Mouse (Mus musculus): ENCODE measurements around the gene Sash1. TPM values are rescaled to one million over a fixed set of nuclear protein-coding genes. Genes with fewer than 3 reads are reported as not detected.

The Sash1 gene
- polyA plus RNA-seq, 1 experiment: 1.9 TPM

DNA sequence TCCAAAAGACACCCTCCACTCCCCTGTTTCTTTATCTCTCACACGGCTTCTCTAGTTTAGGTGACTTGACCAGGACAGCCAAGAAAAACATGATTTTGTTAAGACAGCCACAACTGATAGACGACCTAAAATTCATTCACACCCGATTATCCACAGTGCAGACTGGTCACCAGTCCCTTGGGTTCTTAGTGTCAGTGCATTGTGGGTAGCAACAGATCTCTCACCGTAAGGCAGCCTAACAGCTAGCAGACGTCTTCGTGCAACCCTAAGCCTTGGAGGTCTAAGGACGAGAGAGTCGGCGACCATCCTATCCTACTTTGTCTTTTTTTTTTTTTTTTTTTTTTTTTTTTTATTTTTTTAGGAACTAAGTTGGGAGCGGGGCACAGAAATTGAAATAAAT, 34.2 kb downstream of the Sash1 start:
- H3K36me3 ChIP-seq (ENCODE audit: control insufficient read depth, insufficient read depth): no peaks in the 10 kb centered on the region
- H3K79me2 ChIP-seq (ENCODE audit: control insufficient read depth, insufficient read depth): no peaks in the 10 kb centered on the region
- H3K4me3 ChIP-seq (ENCODE audit: insufficient read depth, poor library complexity, severe bottlenecking): no peak overlapping the region
- H3K27me3 ChIP-seq (ENCODE audit: control insufficient read depth, insufficient read depth, insufficient read length): no peaks in the 10 kb centered on the region
- TF ChIP-seq MAX (IDR thresholded peaks at IDR 0.05): no peak
- TF ChIP-seq MYOD1 (IDR thresholded peaks at IDR 0.05; ENCODE audit: control insufficient read depth, insufficient read length, low read depth): no peak
- no peak for TF ChIP-seq FOSL1 (IDR thresholded peaks at IDR 0.05; ENCODE audit: insufficient read depth, low read length, poor library complexity, severe bottlenecking)
- TF ChIP-seq MYOG (IDR thresholded peaks at IDR 0.05; ENCODE audit: control insufficient read depth, extremely low read depth, insufficient read length): no peak
- no peak for TF ChIP-seq USF1 (IDR thresholded peaks at IDR 0.05; ENCODE audit: low read depth)
- no peaks in the 10 kb centered on the region for H3K79me3 ChIP-seq (ENCODE audit: low read depth)
- no peak overlapping the region for H3ac ChIP-seq (ENCODE audit: control insufficient read depth, insufficient read length, low read depth)

GRCm38 (mm10) chr10:8847974-8848373, 37.9 kb downstream of the Sash1 start:
- H3ac ChIP-seq (ENCODE audit: control insufficient read depth, insufficient read length, low read depth): no peak overlapping the region
- no peaks in the 10 kb centered on the region for H3K79me3 ChIP-seq (ENCODE audit: low read depth)
- no peaks in the 10 kb centered on the region for H3K79me2 ChIP-seq (ENCODE audit: control insufficient read depth, insufficient read depth)
- H3K36me3 ChIP-seq (ENCODE audit: control insufficient read depth, insufficient read depth): no peaks in the 10 kb centered on the region
- TF ChIP-seq MYOD1 (IDR thresholded peaks at IDR 0.05; ENCODE audit: control insufficient read depth, insufficient read length, low read depth) (no peak), MYOG (IDR thresholded peaks at IDR 0.05; ENCODE audit: control insufficient read depth, extremely low read depth, insufficient read length) (no peak), MAX (IDR thresholded peaks at IDR 0.05) (no peak), USF1 (IDR thresholded peaks at IDR 0.05; ENCODE audit: low read depth) (no peak), FOSL1 (IDR thresholded peaks at IDR 0.05; ENCODE audit: insufficient read depth, low read length, poor library complexity, severe bottlenecking) (no peak), CEBPB (IDR thresholded peaks at IDR 0.05; ENCODE audit: low read depth) (no peak), CTCF (IDR thresholded peaks at IDR 0.05; ENCODE audit: control insufficient read depth, insufficient read depth, insufficient read length) (no peak)
- no peak overlapping the region for H3K4me3 ChIP-seq (ENCODE audit: insufficient read depth, poor library complexity, severe bottlenecking)
- no peaks in the 10 kb centered on the region for H3K27me3 ChIP-seq (ENCODE audit: control insufficient read depth, insufficient read depth, insufficient read length)

GRCm38 (mm10) chr10:8846258-8846657, 39.6 kb downstream of the Sash1 start:
- no peak overlapping the region for H3ac ChIP-seq (ENCODE audit: control insufficient read depth, insufficient read length, low read depth)
- no peaks in the 10 kb centered on the region for H3K79me2 ChIP-seq (ENCODE audit: control insufficient read depth, insufficient read depth)
- H3K27me3 ChIP-seq (ENCODE audit: control insufficient read depth, insufficient read depth, insufficient read length): no peaks in the 10 kb centered on the region
- no peak overlapping the region for H3K4me3 ChIP-seq (ENCODE audit: insufficient read depth, poor library complexity, severe bottlenecking)
- H3K79me3 ChIP-seq (ENCODE audit: low read depth): no peaks in the 10 kb centered on the region
- H3K36me3 ChIP-seq (ENCODE audit: control insufficient read depth, insufficient read depth): no peaks in the 10 kb centered on the region
- TF ChIP-seq MAX (IDR thresholded peaks at IDR 0.05): no peak
- TF ChIP-seq MYOD1 (IDR thresholded peaks at IDR 0.05; ENCODE audit: control insufficient read depth, insufficient read length, low read depth): no peak
- no peak for TF ChIP-seq USF1 (IDR thresholded peaks at IDR 0.05; ENCODE audit: low read depth)
- TF ChIP-seq FOSL1 (IDR thresholded peaks at IDR 0.05; ENCODE audit: insufficient read depth, low read length, poor library complexity, severe bottlenecking): no peak
- TF ChIP-seq CEBPB (IDR thresholded peaks at IDR 0.05; ENCODE audit: low read depth): no peak
- TF ChIP-seq CTCF (IDR thresholded peaks at IDR 0.05; ENCODE audit: control insufficient read depth, insufficient read depth, insufficient read length): no peak
- TF ChIP-seq MYOG (IDR thresholded peaks at IDR 0.05; ENCODE audit: control insufficient read depth, extremely low read depth, insufficient read length): no peak

DNA sequence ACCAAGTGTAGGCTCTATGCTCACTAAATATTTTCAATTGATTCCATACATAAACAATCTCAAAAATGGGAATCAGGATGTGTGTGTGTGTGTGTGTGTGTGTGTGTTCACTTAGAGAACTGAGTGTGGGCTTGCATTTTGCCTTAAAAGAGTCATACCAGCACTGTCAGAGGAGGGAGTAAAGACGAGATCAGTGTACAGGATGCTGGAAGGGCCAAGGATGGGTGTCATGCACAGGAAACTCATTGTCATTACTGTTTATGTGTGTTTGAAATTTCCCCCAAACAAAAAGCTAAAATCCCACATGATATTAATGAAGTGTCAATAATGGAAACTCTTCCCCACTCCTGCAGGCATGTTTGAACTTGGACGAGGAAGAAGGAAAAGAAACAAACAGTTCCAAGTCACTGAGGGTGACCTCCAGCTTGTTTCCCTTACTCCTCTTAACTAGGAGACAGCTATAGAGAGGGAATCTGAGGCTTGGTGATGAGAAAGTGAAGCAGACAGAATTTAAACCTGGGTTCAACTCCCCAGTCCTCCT, 40.6 kb downstream of the Sash1 start:
- Histone ChIP-seq H3K36me3 (ENCODE audit: control insufficient read depth, insufficient read depth) (no peaks in the 10 kb centered on the region), H3K27me3 (ENCODE audit: control insufficient read depth, insufficient read depth, insufficient read length) (no peaks in the 10 kb centered on the region), H3K79me2 (ENCODE audit: control insufficient read depth, insufficient read depth) (no peaks in the 10 kb centered on the region), H3K4me3 (ENCODE audit: insufficient read depth, poor library complexity, severe bottlenecking) (no peak overlapping the region), H3ac (ENCODE audit: control insufficient read depth, insufficient read length, low read depth) (no peak overlapping the region), H3K79me3 (ENCODE audit: low read depth) (no peaks in the 10 kb centered on the region)
- TF ChIP-seq MYOD1 (IDR thresholded peaks at IDR 0.05; ENCODE audit: control insufficient read depth, insufficient read length, low read depth) (no peak), MAX (IDR thresholded peaks at IDR 0.05) (no peak), CEBPB (IDR thresholded peaks at IDR 0.05; ENCODE audit: low read depth) (no peak), USF1 (IDR thresholded peaks at IDR 0.05; ENCODE audit: low read depth) (no peak), FOSL1 (IDR thresholded peaks at IDR 0.05; ENCODE audit: insufficient read depth, low read length, poor library complexity, severe bottlenecking) (no peak), CTCF (IDR thresholded peaks at IDR 0.05; ENCODE audit: control insufficient read depth, insufficient read depth, insufficient read length) (no peak), MYOG (IDR thresholded peaks at IDR 0.05; ENCODE audit: control insufficient read depth, extremely low read depth, insufficient read length) (no peak)

DNA sequence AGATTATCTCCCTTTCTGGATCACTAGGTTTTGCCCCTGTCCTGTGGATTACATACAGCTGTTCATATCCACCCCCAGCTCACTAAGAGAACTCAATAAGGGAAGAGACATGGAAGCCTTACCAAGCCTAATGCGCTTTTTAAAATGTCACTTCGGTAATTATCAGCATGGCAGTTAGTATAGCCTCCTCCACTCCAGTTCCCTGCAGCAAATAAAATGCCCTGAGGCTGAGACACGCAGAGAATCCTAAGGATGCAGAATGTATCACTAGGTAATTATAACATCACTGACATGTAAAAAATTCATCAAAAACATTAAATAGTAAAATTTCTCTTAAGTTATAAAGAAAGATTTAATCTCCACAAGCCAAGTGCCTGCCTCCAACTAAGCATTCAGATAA, 45.9 kb downstream of the Sash1 start:
- H3K4me3 ChIP-seq (ENCODE audit: insufficient read depth, poor library complexity, severe bottlenecking): no peak overlapping the region
- H3ac ChIP-seq (ENCODE audit: control insufficient read depth, insufficient read length, low read depth): no peak overlapping the region
- TF ChIP-seq CTCF (IDR thresholded peaks at IDR 0.05; ENCODE audit: control insufficient read depth, insufficient read depth, insufficient read length) (no peak), MYOD1 (IDR thresholded peaks at IDR 0.05; ENCODE audit: control insufficient read depth, insufficient read length, low read depth) (no peak), USF1 (IDR thresholded peaks at IDR 0.05; ENCODE audit: low read depth) (no peak), MAX (IDR thresholded peaks at IDR 0.05) (no peak), CEBPB (IDR thresholded peaks at IDR 0.05; ENCODE audit: low read depth) (no peak), MYOG (IDR thresholded peaks at IDR 0.05; ENCODE audit: control insufficient read depth, extremely low read depth, insufficient read length) (no peak), FOSL1 (IDR thresholded peaks at IDR 0.05; ENCODE audit: insufficient read depth, low read length, poor library complexity, severe bottlenecking) (no peak)
- no peaks in the 10 kb centered on the region for H3K27me3 ChIP-seq (ENCODE audit: control insufficient read depth, insufficient read depth, insufficient read length)
- H3K79me2 ChIP-seq (ENCODE audit: control insufficient read depth, insufficient read depth): no peaks in the 10 kb centered on the region
- H3K36me3 ChIP-seq (ENCODE audit: control insufficient read depth, insufficient read depth): no peaks in the 10 kb centered on the region
- no peaks in the 10 kb centered on the region for H3K79me3 ChIP-seq (ENCODE audit: low read depth)

Measured in C2C12 (cell line).